Comparison of ENCODE assay signal across 25 mouse cellular contexts in genomic region chr2:75202587-75203220, GRCm38 (mm10).
DNase-seq lines count a peak whose midpoint lies in the region; ATAC-seq and TF ChIP-seq lines count a peak whose summit lies in the region.
"Had no signal": no experiment of that assay in that cellular context is flagged by ENCODE, and none has a peak within 500 bp of the region (broad histone marks: within the 10 kb centered on the region; RNA-seq: fewer than 3 reads in every experiment).

No protein-coding gene starts in this region.

- WGBS in midbrain, embryonic 15.5 days, result 52% methylated on average over 7 of the region's 7 CpGs
- WGBS in midbrain, postnatal 0 days, result 55% methylated on average over 7 of the region's 7 CpGs
- 33% methylated on average over 7 of the region's 7 CpGs for WGBS in kidney, adult 2 months
- 28% methylated on average over 7 of the region's 7 CpGs for WGBS in kidney, embryonic 15.5 days
- 84% methylated on average over 7 of the region's 7 CpGs for WGBS in cerebellum, adult 2 months

- H3K4me2 ChIP-seq in midbrain, embryonic 15.5 days, result no peak overlapping the region
- H3K4me2 ChIP-seq in midbrain, postnatal 0 days (ENCODE audit: low read depth, low read length, poor library complexity, severe bottlenecking), result no peak overlapping the region
- H3K4me2 ChIP-seq in kidney, embryonic 15.5 days, result no peak overlapping the region
- H3K4me2 ChIP-seq: forebrain, embryonic 15.5 days; heart, embryonic 13.5 days; hindbrain, embryonic 12.5 days; midbrain, embryonic 11.5 days; neural tube, embryonic 12.5 days; stomach, embryonic 15.5 days had no signal

- H3K27ac ChIP-seq in midbrain, embryonic 15.5 days, result peak overlapping the region; percentile 4; the same call in 1 of the 2 replicates
- H3K27ac ChIP-seq in midbrain, postnatal 0 days (ENCODE audit: low read depth, low read length), result no peak overlapping the region
- no peak overlapping the region for H3K27ac ChIP-seq in kidney, adult 2 months (ENCODE audit: insufficient read depth, low read depth, low read length)
- H3K27ac ChIP-seq in kidney, embryonic 15.5 days, result peak overlapping the region; percentile 33; the same call in 1 of the 2 replicates
- no peak overlapping the region for H3K27ac ChIP-seq in cerebellum, adult 2 months (ENCODE audit: insufficient read depth, low read length)
- H3K27ac ChIP-seq: embryonic facial prominence, embryonic 10.5 days; forebrain, embryonic 15.5 days; heart, adult 2 months; heart, embryonic 13.5 days; hindbrain, embryonic 12.5 days; neural tube, embryonic 12.5 days; stomach, embryonic 15.5 days had no signal

- TF ChIP-seq POLR2A in kidney, adult 2 months (IDR thresholded peaks at IDR 0.05; ENCODE audit: low read depth, low read length), result no peak
- no peak for TF ChIP-seq POLR2A in cerebellum, adult 2 months (IDR thresholded peaks at IDR 0.05; ENCODE audit: borderline replicate concordance, insufficient read depth, low read length)

- TF ChIP-seq CTCF in midbrain, postnatal 0 days (IDR thresholded peaks at IDR 0.05), result no peak
- TF ChIP-seq CTCF in kidney, adult 2 months (conservative IDR thresholded peaks at IDR 0.05; ENCODE audit: insufficient read depth, insufficient read length, low read depth, low read length), result no peak
- no peak for TF ChIP-seq CTCF in cerebellum, adult 2 months (IDR thresholded peaks at IDR 0.05; ENCODE audit: borderline replicate concordance, insufficient read depth, low read depth, low read length)

- no peaks in the 10 kb centered on the region for H3K9me3 ChIP-seq in midbrain, embryonic 15.5 days
- no peaks in the 10 kb centered on the region for H3K9me3 ChIP-seq in midbrain, postnatal 0 days (ENCODE audit: low read length)
- H3K9me3 ChIP-seq in kidney, embryonic 15.5 days (replicated peaks), result no peaks in the 10 kb centered on the region
- H3K9me3 ChIP-seq: embryonic facial prominence, embryonic 10.5 days; forebrain, embryonic 15.5 days; heart, embryonic 13.5 days; hindbrain, embryonic 12.5 days; neural tube, embryonic 12.5 days; stomach, embryonic 15.5 days had no signal

- no peaks in the 10 kb centered on the region for H3K36me3 ChIP-seq in midbrain, embryonic 15.5 days (replicated peaks)
- no peaks in the 10 kb centered on the region for H3K36me3 ChIP-seq in midbrain, postnatal 0 days (ENCODE audit: insufficient read depth, low read length)
- no peaks in the 10 kb centered on the region for H3K36me3 ChIP-seq in kidney, adult 2 months (ENCODE audit: control insufficient read depth, insufficient read depth, low read length)
- no peaks in the 10 kb centered on the region for H3K36me3 ChIP-seq in kidney, embryonic 15.5 days
- H3K36me3 ChIP-seq: embryonic facial prominence, embryonic 10.5 days; forebrain, embryonic 15.5 days; heart, embryonic 13.5 days; hindbrain, embryonic 12.5 days; neural tube, embryonic 12.5 days; stomach, embryonic 15.5 days had no signal

- no peak for ATAC-seq in midbrain, embryonic 15.5 days (replicated peaks)
- no peak for ATAC-seq in midbrain, postnatal 0 days (ENCODE audit: low FRiP score)
- ATAC-seq in kidney, embryonic 15.5 days (replicated peaks; ENCODE audit: low FRiP score), result peak; percentile 77
- ATAC-seq: activated CD4-positive, CD25-positive, alpha-beta regulatory T cell, adult 4 months; forebrain, embryonic 15.5 days; inflammation-experienced regulatory T-cells, adult 6 months had no signal

- no peaks in the 10 kb centered on the region for H3K4me1 ChIP-seq in midbrain, embryonic 15.5 days
- no peaks in the 10 kb centered on the region for H3K4me1 ChIP-seq in midbrain, postnatal 0 days (ENCODE audit: insufficient read depth, low read length)
- H3K4me1 ChIP-seq in kidney, adult 2 months (ENCODE audit: control insufficient read depth, insufficient read depth, low read length), result no peaks in the 10 kb centered on the region
- peaks cover 9% of the 10 kb centered on the region; the same call in 1 of the 2 replicates for H3K4me1 ChIP-seq in kidney, embryonic 15.5 days
- H3K4me1 ChIP-seq in cerebellum, adult 2 months (ENCODE audit: control insufficient read depth, insufficient read depth, low read length), result no peaks in the 10 kb centered on the region
- H3K4me1 ChIP-seq: embryonic facial prominence, embryonic 10.5 days; forebrain, embryonic 15.5 days; hindbrain, embryonic 12.5 days; neural tube, embryonic 12.5 days; stomach, embryonic 15.5 days had no signal

- DNase-seq in midbrain, postnatal 0 days (ENCODE audit: low spot score), result no peak
- peak; percentile 68 for DNase-seq in kidney, adult 2 months
- DNase-seq in kidney, postnatal 36 days, result peak; percentile 29 to 52
- DNase-seq in layer of hippocampus, adult 9-11 months, result no peak
- DNase-seq in cerebellum, adult 2 months, result no peak
- DNase-seq: adrenal gland, postnatal 10 days; cerebellum, adult 9-11 months; gastrocnemius, postnatal 10 days; heart, adult 2 months; heart, postnatal 14 days; left cerebral cortex, postnatal 4 days; liver; lung, postnatal 14 days; thymus, adult 2 months had no signal

- no peak overlapping the region for H3K4me3 ChIP-seq in midbrain, embryonic 15.5 days
- H3K4me3 ChIP-seq in midbrain, postnatal 0 days (ENCODE audit: low read depth, low read length), result no peak overlapping the region
- H3K4me3 ChIP-seq in kidney, adult 2 months (ENCODE audit: insufficient read depth, low read depth, low read length), result no peak overlapping the region
- no peak overlapping the region for H3K4me3 ChIP-seq in kidney, embryonic 15.5 days (replicated peaks)
- H3K4me3 ChIP-seq in cerebellum, adult 2 months (replicated peaks; ENCODE audit: insufficient read depth, low read depth, low read length), result no peak overlapping the region
- H3K4me3 ChIP-seq: embryonic facial prominence, embryonic 10.5 days; forebrain, embryonic 15.5 days; heart, adult 2 months; heart, embryonic 13.5 days; hindbrain, embryonic 12.5 days; neural tube, embryonic 12.5 days; stomach, embryonic 15.5 days had no signal

- no peaks in the 10 kb centered on the region for H3K27me3 ChIP-seq in midbrain, embryonic 15.5 days (replicated peaks)
- H3K27me3 ChIP-seq in midbrain, postnatal 0 days (ENCODE audit: insufficient read depth, low read length), result no peaks in the 10 kb centered on the region
- H3K27me3 ChIP-seq in kidney, adult 2 months (replicated peaks; ENCODE audit: control insufficient read depth, insufficient read depth, low read length), result no peaks in the 10 kb centered on the region
- no peaks in the 10 kb centered on the region for H3K27me3 ChIP-seq in kidney, embryonic 15.5 days
- no peaks in the 10 kb centered on the region for H3K27me3 ChIP-seq in cerebellum, adult 2 months (ENCODE audit: control insufficient read depth, insufficient read depth, low read length)
- H3K27me3 ChIP-seq: forebrain, embryonic 15.5 days; heart, embryonic 13.5 days; hindbrain, embryonic 12.5 days; neural tube, embryonic 12.5 days; stomach, embryonic 15.5 days had no signal

- H3K9ac ChIP-seq in midbrain, embryonic 15.5 days, result no peak overlapping the region
- H3K9ac ChIP-seq in midbrain, postnatal 0 days (replicated peaks; ENCODE audit: low read length, poor library complexity, severe bottlenecking), result no peak overlapping the region
- no peak overlapping the region for H3K9ac ChIP-seq in kidney, embryonic 15.5 days
- H3K9ac ChIP-seq: forebrain, embryonic 15.5 days; heart, embryonic 13.5 days; hindbrain, embryonic 12.5 days; neural tube, embryonic 12.5 days; stomach, embryonic 15.5 days had no signal

Comparison
In these comparisons a context has a peak if more than half of its experiments do, and no peak if none do; other contexts are left out.
1. H3K27ac ChIP-seq: peak in midbrain, embryonic 15.5 days (single experiment) and kidney, embryonic 15.5 days (single experiment); none in midbrain, postnatal 0 days (single experiment), kidney, adult 2 months (single experiment) and cerebellum, adult 2 months (single experiment).
2. DNase-seq: peak in kidney, adult 2 months (single experiment) and kidney, postnatal 36 days (2 of 2); none in midbrain, postnatal 0 days (single experiment), layer of hippocampus, adult 9-11 months (single experiment) and cerebellum, adult 2 months (0 of 2).